Mouse (Mus musculus) testis, postnatal 10 days (tissue): ENCODE measurements around the gene Gpr101.

ENCODE experiments used
- DNase-seq: peaks from one replicate; pipeline ENCODE4 v3.0.0; 2021; ENCODE audit warnings: low spot score

Gene Gpr101

DNA sequence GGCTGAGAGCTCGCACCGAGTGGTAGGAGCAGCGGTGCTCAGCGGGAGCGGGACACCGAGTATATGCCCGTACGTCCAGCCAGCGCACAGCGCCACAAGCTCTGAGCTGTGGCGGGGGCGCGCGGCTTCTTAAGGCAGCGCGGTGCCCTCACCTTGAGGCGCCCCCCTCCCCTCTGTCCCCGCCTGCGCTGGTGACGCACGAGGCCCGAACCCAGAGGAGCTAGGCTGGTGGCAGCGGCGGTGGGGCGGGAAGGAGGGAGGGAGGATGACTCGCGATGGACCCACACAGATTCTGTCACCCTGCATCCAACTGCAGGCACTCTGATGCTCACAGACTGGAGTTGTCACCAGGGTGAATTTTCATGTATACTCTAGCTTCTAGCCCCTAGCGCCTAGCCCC lies at the start of gene Gpr101:
Gpr101 (minus strand) TSS at position 124 of the 400 bp plus-strand sequence.
- DNase-seq, result no peak

DNA sequence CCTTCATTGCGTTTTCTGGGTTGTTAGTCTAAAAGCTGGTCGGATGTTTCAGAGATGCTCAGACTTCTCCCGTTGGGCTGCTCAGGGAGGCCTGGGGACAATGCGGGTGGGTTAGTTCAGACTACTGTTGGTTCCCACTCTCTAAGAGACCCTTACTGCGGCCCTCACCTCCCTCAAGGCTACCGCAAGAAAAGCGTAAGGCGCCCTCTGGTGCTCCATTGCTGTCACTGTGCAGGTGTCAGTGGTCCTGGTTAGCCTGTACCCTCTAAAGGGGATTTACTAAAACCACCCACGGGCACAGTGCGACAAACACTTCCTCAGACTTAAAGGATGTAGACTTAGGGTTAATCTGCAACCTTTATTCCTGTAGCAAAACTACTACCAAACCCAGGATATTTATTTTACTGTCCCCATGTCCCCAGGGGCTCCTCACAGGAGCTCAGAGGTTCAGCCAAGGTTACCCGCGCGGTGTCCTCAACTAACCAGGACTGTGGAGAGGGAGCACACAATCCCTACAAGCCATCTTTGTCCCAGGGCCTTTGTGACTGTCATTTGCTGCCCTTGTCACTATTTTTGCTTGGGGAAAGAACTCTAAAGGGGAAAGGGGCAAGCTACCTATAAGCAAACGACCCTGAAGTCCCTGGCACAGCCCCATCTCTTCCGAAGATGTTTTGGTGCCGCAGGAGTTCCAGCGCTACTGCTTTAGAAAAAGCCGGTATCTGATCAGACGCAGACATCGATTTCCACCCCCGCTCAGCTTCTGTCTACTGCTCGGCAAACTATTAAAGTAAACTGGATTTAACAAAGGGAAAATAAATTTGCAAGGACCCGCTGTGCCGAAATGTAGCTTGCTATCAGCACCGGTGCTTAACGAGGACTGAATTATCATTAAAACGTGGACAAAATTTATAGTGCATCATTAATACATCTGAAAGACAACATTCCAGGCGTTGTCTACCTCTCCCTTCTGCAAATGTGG lies 17.8 kb upstream of the Gpr101 start:
- DNase-seq, result peak; percentile 35

DNA sequence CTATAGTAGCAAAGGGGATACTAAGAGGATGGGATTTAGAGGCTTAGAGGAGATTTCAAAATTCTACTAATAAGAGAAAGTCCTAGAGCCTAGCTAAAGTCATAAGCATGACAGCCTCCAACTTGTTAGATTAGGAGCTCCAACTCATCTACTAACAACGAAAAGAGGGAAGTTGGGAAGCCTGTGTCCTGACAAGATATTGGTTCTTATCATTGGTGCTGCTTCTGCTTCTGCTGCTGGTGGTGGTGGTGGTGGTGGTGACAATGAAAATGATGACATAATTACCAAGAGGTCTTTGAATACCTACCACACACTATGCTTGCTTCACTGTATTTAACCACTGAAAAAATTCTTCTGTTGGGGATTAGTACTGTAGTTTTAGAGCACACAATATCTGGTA lies 2.7 kb upstream of the Gpr101 start:
- no peak for DNase-seq
